8 mouse cellular contexts compared by ENCODE assay signal in the genomic region with DNA sequence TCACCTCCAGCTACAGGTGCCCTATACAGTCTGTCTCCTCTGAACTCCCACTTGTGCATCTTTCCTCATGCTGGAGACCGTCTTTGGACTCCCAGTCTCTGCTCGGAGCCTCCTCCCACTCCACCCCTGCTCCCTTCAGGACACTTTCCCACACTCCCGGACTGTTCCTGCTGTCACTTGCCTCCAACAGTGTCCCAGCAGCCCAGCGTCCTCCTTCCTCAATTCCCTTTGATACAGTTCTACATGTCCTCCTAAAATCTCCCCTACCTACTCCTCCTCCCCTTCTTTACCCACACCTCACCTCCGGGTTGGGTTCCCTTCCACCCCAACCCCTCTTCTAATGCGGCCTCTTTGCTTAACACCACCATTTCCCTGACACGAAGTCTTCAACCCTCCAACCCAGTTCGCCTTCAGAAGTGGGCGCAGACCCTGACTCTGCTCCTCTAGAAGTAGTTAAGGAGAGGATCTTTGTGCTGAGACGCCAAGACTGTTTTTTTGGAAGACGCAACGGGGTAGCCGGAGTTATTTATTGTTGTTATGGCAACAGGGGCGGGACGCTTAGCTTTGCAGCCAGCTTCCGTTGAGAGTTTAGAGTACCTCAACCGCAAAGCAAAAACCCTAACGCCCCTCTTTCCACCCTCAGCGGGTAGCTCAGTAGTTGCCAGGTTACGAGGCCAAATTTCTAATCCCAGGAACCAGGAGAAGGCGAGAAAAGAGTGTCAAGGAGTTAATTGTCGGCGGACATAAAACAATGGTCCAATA. TPM values are rescaled to one million over a fixed set of nuclear protein-coding genes. Genes with fewer than 3 reads are reported as not detected.
A peak's percentile ranks its signal among the peaks of the same experiment; 100 is the strongest.
DNase-seq lines count a peak whose midpoint lies in the region; ATAC-seq lines count a peak whose summit lies in the region.

A gene (minus strand): TSS at position 506 of the 762 bp plus-strand sequence.

- no peaks in the 10 kb centered on the region for H3K36me3 ChIP-seq in embryonic facial prominence, embryonic 11.5 days (replicated peaks; ENCODE audit: control insufficient read depth, insufficient read depth, low read depth, low read length)
- H3K36me3 ChIP-seq in limb, embryonic 12.5 days: no peaks in the 10 kb centered on the region
- H3K36me3 ChIP-seq in midbrain, embryonic 12.5 days: no peaks in the 10 kb centered on the region

- peak within 1 kb of the TSS; percentile 22 for H3K4me3 ChIP-seq in embryonic facial prominence, embryonic 11.5 days (ENCODE audit: low read depth, low read length)
- H3K4me3 ChIP-seq in limb, embryonic 12.5 days (replicated peaks): peak within 1 kb of the TSS; percentile 41
- peak within 1 kb of the TSS; percentile 34 for H3K4me3 ChIP-seq in midbrain, embryonic 12.5 days

- H3K9me3 ChIP-seq in embryonic facial prominence, embryonic 11.5 days (replicated peaks; ENCODE audit: control insufficient read depth, low read length): no peaks in the 10 kb centered on the region
- H3K9me3 ChIP-seq in limb, embryonic 12.5 days: no peaks in the 10 kb centered on the region
- no peaks in the 10 kb centered on the region for H3K9me3 ChIP-seq in midbrain, embryonic 12.5 days

- DNase-seq in spleen, postnatal 36 days (ENCODE audit: low spot score in 2 of 2): peak; percentile 61 to 70
- DNase-seq in spleen, postnatal 4 days (ENCODE audit: low spot score in 2 of 2): no peak
- DNase-seq in embryonic facial prominence, embryonic 11.5 days (ENCODE audit: low spot score): peak; percentile 82
- peak; percentile 51 for DNase-seq in heart, postnatal 4 days
- peak; percentile 71 for DNase-seq in thymus, postnatal 10 days (ENCODE audit: low spot score in 2 of 2)
- DNase-seq in layer of hippocampus, postnatal 36 days: no peak

- H3K4me1 ChIP-seq in embryonic facial prominence, embryonic 11.5 days (ENCODE audit: control insufficient read depth, insufficient read depth, low read length): peaks cover 4% of the 10 kb centered on the region; the same call in 1 of the 2 replicates
- H3K4me1 ChIP-seq in limb, embryonic 12.5 days (replicated peaks): peaks cover 14% of the 10 kb centered on the region
- peaks cover 15% of the 10 kb centered on the region for H3K4me1 ChIP-seq in midbrain, embryonic 12.5 days

- H3K4me2 ChIP-seq in embryonic facial prominence, embryonic 11.5 days (ENCODE audit: low read depth, low read length): peak within 1 kb of the TSS; percentile 47
- H3K4me2 ChIP-seq in limb, embryonic 12.5 days: peak within 1 kb of the TSS; percentile 64
- peak within 1 kb of the TSS; percentile 58 for H3K4me2 ChIP-seq in midbrain, embryonic 12.5 days (replicated peaks)

- peaks cover 2% of the 10 kb centered on the region for H3K27me3 ChIP-seq in embryonic facial prominence, embryonic 11.5 days (ENCODE audit: control insufficient read depth, insufficient read depth, low read length)
- peaks cover 15% of the 10 kb centered on the region for H3K27me3 ChIP-seq in limb, embryonic 12.5 days
- peaks cover 24% of the 10 kb centered on the region for H3K27me3 ChIP-seq in midbrain, embryonic 12.5 days

- WGBS in embryonic facial prominence, embryonic 11.5 days: 2% methylated on average over 23 of the region's 23 CpGs
- WGBS in limb, embryonic 12.5 days: 4% methylated on average over 23 of the region's 23 CpGs
- WGBS in midbrain, embryonic 12.5 days: 3% methylated on average over 23 of the region's 23 CpGs

- no peak within 1 kb of the TSS for H3K27ac ChIP-seq in embryonic facial prominence, embryonic 11.5 days (replicated peaks; ENCODE audit: low read depth, low read length)
- 0 out of 2 replicates have a peak within 1 kb of the TSS, but pooled peaks have one; percentile 12 for H3K27ac ChIP-seq in limb, embryonic 12.5 days
- no peak within 1 kb of the TSS for H3K27ac ChIP-seq in midbrain, embryonic 12.5 days (replicated peaks)

- peak within 1 kb of the TSS; percentile 29; the same call in 1 of the 2 replicates for H3K9ac ChIP-seq in embryonic facial prominence, embryonic 11.5 days (replicated peaks; ENCODE audit: low read length)
- no peak within 1 kb of the TSS; the same call in 1 of the 2 replicates for H3K9ac ChIP-seq in limb, embryonic 12.5 days (replicated peaks)
- peak within 1 kb of the TSS; percentile 43; the same call in 1 of the 2 replicates for H3K9ac ChIP-seq in midbrain, embryonic 12.5 days (replicated peaks)

- no peak; the same call in 1 of the 2 replicates for ATAC-seq in embryonic facial prominence, embryonic 11.5 days (replicated peaks; ENCODE audit: insufficient number of reproducible peaks, low FRiP score, low TSS enrichment, low read depth)
- peak; percentile 54; the same call in 1 of the 2 replicates for ATAC-seq in limb, embryonic 12.5 days (ENCODE audit: insufficient number of reproducible peaks, insufficient read depth, low FRiP score, low TSS enrichment, low read depth)
- peak; percentile 53; the same call in 1 of the 2 replicates for ATAC-seq in midbrain, embryonic 12.5 days (ENCODE audit: low FRiP score, low read depth)

RNA-seq across cellular contexts. Expression of the gene that starts here (rescaled TPM):
- 0.29 and 0.97 TPM in 2 replicates for polyA plus RNA-seq in embryonic facial prominence, embryonic 11.5 days (2014; fragmentation: Nextera tagmentation; extraction: Ambion mirVana)
- total RNA-seq in heart, postnatal 4 days (2021): under 1 TPM in 1 of 2 experiments, not detected in 1; 0.52 TPM
- polyA plus RNA-seq in limb, embryonic 12.5 days (2016; fragmentation: Nextera tagmentation; extraction: Ambion mirVana): 0.38 and 0.88 TPM in 2 replicates
- 2.3 and 4.6 TPM in 2 replicates for polyA plus RNA-seq in midbrain, embryonic 12.5 days (2016; fragmentation: Nextera tagmentation; extraction: Ambion mirVana)
- 1 to 10 TPM in 1 of 2 experiments, under 1 TPM in 1; 1.00 to 3.5 TPM for total RNA-seq in layer of hippocampus, postnatal 36 days (2021)

Comparison
In these comparisons a context has a peak if more than half of its experiments do, and no peak if none do; other contexts are left out.
1. DNase-seq: peak in spleen, postnatal 36 days (2 of 2) and thymus, postnatal 10 days (2 of 2); none in spleen, postnatal 4 days (0 of 2) and layer of hippocampus, postnatal 36 days (0 of 2).
2. Peak in DNase-seq, H3K4me3 ChIP-seq, H3K9ac ChIP-seq and H3K4me2 ChIP-seq in embryonic facial prominence, embryonic 11.5 days; RNA of the gene not detected or under 1 TPM.
3. Peak in DNase-seq in heart, postnatal 4 days; RNA of the gene not detected or under 1 TPM.
4. Peak in ATAC-seq, H3K4me3 ChIP-seq, H3K27ac ChIP-seq and H3K4me2 ChIP-seq in limb, embryonic 12.5 days; RNA of the gene not detected or under 1 TPM.
5. Peak in every context shown above with its lines, with median percentiles within 50 percentile points of each other: H3K4me2 ChIP-seq and H3K4me3 ChIP-seq.